Mouse (Mus musculus): ENCODE measurements around the gene Abhd12b.

GRCm38 (mm10) chr12:70221425-70221824 lies 67.5 kb downstream of the Abhd12b start:
- TF ChIP-seq POLR2A (IDR thresholded peaks at IDR 0.05; ENCODE audit: borderline replicate concordance, extremely low read depth, insufficient read depth, insufficient read length, poor library complexity, severe bottlenecking) (no peak), CTCF (IDR thresholded peaks at IDR 0.05; ENCODE audit: borderline replicate concordance, extremely low read depth, insufficient read depth, insufficient read length) (no peak)
